Mouse (Mus musculus) heart, embryonic 12.5 days (tissue): ENCODE results near the gene P3h3. TPM values are rescaled to one million over a fixed set of nuclear protein-coding genes. Genes with fewer than 3 reads are reported as not detected.
"Not testable (repeated sequence)": the region's sequence is repeated elsewhere in the genome, so short reads cannot be mapped to it uniquely, and the experiment has no call there.

Experiments
- ATAC-seq: fragments of 200-750 bp; cut with Nextera tagmentation; 2 replicates; pipeline ENCODE4 v1.8.0; 2017; ENCODE audit warnings: moderate TSS enrichment, moderate library complexity; ENCODE audit not compliant: insufficient number of reproducible peaks, low FRiP score
- H3K27ac ChIP-seq: fragments of 300-500 bp; sonication (generic); 2 replicates; pipeline ENCODE4 v1.5.1; 2016; ENCODE audit warnings: mild to moderate bottlenecking, moderate library complexity; ENCODE audit not compliant: poor library complexity, severe bottlenecking
- H3K27me3 ChIP-seq: fragments of 300-500 bp; sonication (generic); replicated peaks from 2 replicates; pipeline ENCODE4 v1.6.1; 2016; ENCODE audit warnings: mild to moderate bottlenecking, moderate library complexity
- H3K36me3 ChIP-seq: fragments of 300-500 bp; sonication (generic); 2 replicates; pipeline ENCODE4 v1.6.1; 2016; ENCODE audit warnings: mild to moderate bottlenecking, moderate library complexity
- H3K4me1 ChIP-seq: fragments of 300-500 bp; sonication (generic); replicated peaks from 2 replicates; pipeline ENCODE4 v1.6.1; 2016; ENCODE audit warnings: mild to moderate bottlenecking
- H3K4me2 ChIP-seq: fragments of 300-500 bp; sonication (generic); 2 replicates; pipeline ENCODE4 v1.6.1; 2016; ENCODE audit warnings: mild to moderate bottlenecking, moderate library complexity
- H3K4me3 ChIP-seq: fragments of 300-500 bp; sonication (generic); 2 replicates; pipeline ENCODE4 v1.5.1; 2016; ENCODE audit warnings: mild to moderate bottlenecking
- H3K9ac ChIP-seq: fragments of 300-500 bp; sonication (generic); 2 replicates; pipeline ENCODE4 v1.6.1; 2016; ENCODE audit warnings: mild to moderate bottlenecking, moderate library complexity
- H3K9me3 ChIP-seq: fragments of 300-500 bp; sonication (generic); replicated peaks from 2 replicates; pipeline ENCODE4 v1.6.1; 2016; ENCODE audit warnings: mild to moderate bottlenecking, moderate library complexity
- WGBS: fragments of 180-500 bp; shearing (Covaris S2); methylation state at CpG from one replicate; pipeline ENCODE4 v1.1.7; 2016; 5-methylcytosine and 5-hydroxymethylcytosine counted together
- polyA plus RNA-seq: library from polyadenylated mRNA; unstranded; fragments of >200 nt; fragmentation: Nextera tagmentation; extraction: Ambion mirVana; gene quantifications from 2 replicates; pipeline ENCODE4 v1.2.1, GENCODE M21; 2016

The P3h3 gene
- polyA plus RNA-seq, 1 experiment from 2014 or later: 21.9 TPM

- no peak overlapping the region for H3K4me3 ChIP-seq
- no peak overlapping the region for H3K9ac ChIP-seq
- H3K4me2 ChIP-seq: no peak overlapping the region
- H3K9me3 ChIP-seq: no peaks in the 10 kb centered on the region
- H3K27ac ChIP-seq: no peak overlapping the region
- no peak for ATAC-seq
- H3K4me1 ChIP-seq: peaks cover 30% of the 10 kb centered on the region
- peaks cover 33% of the 10 kb centered on the region; the same call in 1 of the 2 replicates for H3K36me3 ChIP-seq
- peaks cover 20% of the 10 kb centered on the region for H3K27me3 ChIP-seq
- 58% methylated on average over 12 of the region's 12 CpGs for WGBS
Measured at GRCm38 (mm10) chr6:124854647-124855046, 2.9 kb downstream of the P3h3 start.

DNA sequence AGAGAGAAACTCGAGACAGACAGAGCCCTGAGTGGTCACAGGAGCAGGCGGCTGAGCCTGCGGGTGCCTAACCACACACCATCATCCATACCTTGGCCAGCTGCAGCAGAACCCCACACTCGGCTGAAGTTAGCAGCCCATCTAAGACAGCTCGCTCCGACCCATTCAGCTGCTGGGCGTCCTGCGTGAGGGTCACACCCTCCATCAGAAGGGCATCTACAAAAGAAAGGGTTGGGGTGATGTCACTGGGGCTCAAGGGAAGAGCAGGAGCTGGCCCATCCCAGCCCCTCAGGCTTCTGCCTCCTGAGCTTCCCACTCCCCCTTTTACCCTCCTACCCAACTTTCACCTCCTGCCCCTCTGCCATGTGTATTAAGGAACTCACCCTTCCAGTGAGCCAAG is 7.0 kb downstream of the P3h3 start:
- 49% methylated on average over 8 of the region's 8 CpGs for WGBS
- H3K9ac ChIP-seq: no peak overlapping the region
- peaks cover 39% of the 10 kb centered on the region for H3K36me3 ChIP-seq
- H3K4me3 ChIP-seq: no peak overlapping the region
- no peak overlapping the region for H3K27ac ChIP-seq
- no peaks in the 10 kb centered on the region for H3K9me3 ChIP-seq
- H3K4me2 ChIP-seq: no peak overlapping the region
- H3K27me3 ChIP-seq: no peaks in the 10 kb centered on the region
- ATAC-seq: no peak
- peaks cover 11% of the 10 kb centered on the region; the same call in 1 of the 2 replicates for H3K4me1 ChIP-seq

DNA sequence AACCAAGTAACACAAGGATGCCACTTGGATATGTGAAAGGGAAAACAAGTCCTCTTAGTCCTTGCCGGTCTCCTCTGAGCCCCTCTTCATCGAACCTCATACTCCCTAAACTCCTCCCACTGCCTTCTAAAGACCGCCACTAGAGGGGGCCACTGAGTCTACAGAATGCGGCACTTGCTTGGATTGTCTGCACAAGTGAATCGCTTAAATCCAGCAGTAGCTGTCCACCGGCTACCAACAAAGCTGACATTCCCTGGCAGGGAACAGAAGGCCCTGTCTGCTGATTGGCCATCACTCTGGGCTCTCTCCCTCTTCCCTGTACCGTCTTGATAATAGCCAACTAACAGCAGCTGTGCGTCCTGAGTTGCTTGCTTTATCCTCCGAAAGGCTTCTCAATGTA is 10.2 kb downstream of the P3h3 start:
- H3K27ac ChIP-seq: no peak overlapping the region
- no peak overlapping the region for H3K4me3 ChIP-seq
- H3K9ac ChIP-seq: no peak overlapping the region
- 11% methylated on average over 9 of the region's 9 CpGs for WGBS
- H3K36me3 ChIP-seq: peaks cover 31% of the 10 kb centered on the region
- 0 out of 2 replicates have a peak, but pooled peaks cover 3% of the 10 kb centered on the region for H3K4me1 ChIP-seq
- no peaks in the 10 kb centered on the region for H3K27me3 ChIP-seq
- no peak overlapping the region for H3K4me2 ChIP-seq
- ATAC-seq: peak; percentile 29; the same call in 1 of the 2 replicates
- H3K9me3 ChIP-seq: no peaks in the 10 kb centered on the region

- peak within 1 kb of the TSS; percentile 46 for H3K9ac ChIP-seq
- H3K9me3 ChIP-seq: no peaks in the 10 kb centered on the region
- peak within 1 kb of the TSS; percentile 56 for H3K4me2 ChIP-seq
- no peaks in the 10 kb centered on the region for H3K27me3 ChIP-seq
- H3K27ac ChIP-seq: peak within 1 kb of the TSS; percentile 58; the same call in 1 of the 2 replicates
- H3K4me3 ChIP-seq: 0 out of 2 replicates have a peak within 1 kb of the TSS, but pooled peaks have one; percentile 0
- peaks cover 34% of the 10 kb centered on the region for H3K4me1 ChIP-seq
- H3K36me3 ChIP-seq: peaks cover 17% of the 10 kb centered on the region
- peak; percentile 30; the same call in 1 of the 2 replicates for ATAC-seq
- WGBS: 23% methylated on average over 15 of the region's 15 CpGs
Measured at GRCm38 (mm10) chr6:124840241-124841167, 17.0 kb downstream of the P3h3 start, which contains the start of gene Gnb3. TSS of gene Gnb3 (minus strand) at chr6:124840275.

- H3K4me2 ChIP-seq: peak overlapping the region; percentile 56
- peaks cover 19% of the 10 kb centered on the region for H3K36me3 ChIP-seq
- peak overlapping the region; percentile 58; the same call in 1 of the 2 replicates for H3K27ac ChIP-seq
- H3K9ac ChIP-seq: peak overlapping the region; percentile 46
- H3K4me3 ChIP-seq: 0 out of 2 replicates have a peak overlapping the region, but pooled peaks have one; percentile 0
- WGBS: 5% methylated on average over 8 of the region's 8 CpGs
- H3K4me1 ChIP-seq: peaks cover 37% of the 10 kb centered on the region
- no peaks in the 10 kb centered on the region for H3K27me3 ChIP-seq
- H3K9me3 ChIP-seq: no peaks in the 10 kb centered on the region
- peak; percentile 27 for ATAC-seq
Measured at GRCm38 (mm10) chr6:124839805-124840204, 17.7 kb downstream of the P3h3 start.

- H3K9ac ChIP-seq: no peak overlapping the region
- peaks cover 37% of the 10 kb centered on the region for H3K4me1 ChIP-seq
- no peak overlapping the region for H3K27ac ChIP-seq
- 68% methylated on average over 7 of the region's 7 CpGs for WGBS
- no peak overlapping the region for H3K4me2 ChIP-seq
- no peak overlapping the region for H3K4me3 ChIP-seq
- peaks cover 33% of the 10 kb centered on the region for H3K36me3 ChIP-seq
- H3K27me3 ChIP-seq: no peaks in the 10 kb centered on the region
- ATAC-seq: no peak
- H3K9me3 ChIP-seq: no peaks in the 10 kb centered on the region
Measured at GRCm38 (mm10) chr6:124836411-124836810, 21.1 kb downstream of the P3h3 start.

GRCm38 (mm10) chr6:124835531-124835930 is 22.0 kb downstream of the P3h3 start:
- no peak overlapping the region for H3K27ac ChIP-seq
- no peak for ATAC-seq
- WGBS: 43% methylated on average over 10 of the region's 10 CpGs
- no peaks in the 10 kb centered on the region for H3K27me3 ChIP-seq
- no peaks in the 10 kb centered on the region for H3K9me3 ChIP-seq
- H3K4me2 ChIP-seq: no peak overlapping the region
- H3K9ac ChIP-seq: peak overlapping the region; percentile 21; the same call in 1 of the 2 replicates
- H3K4me1 ChIP-seq: peaks cover 37% of the 10 kb centered on the region
- H3K4me3 ChIP-seq: no peak overlapping the region
- peaks cover 33% of the 10 kb centered on the region for H3K36me3 ChIP-seq

GRCm38 (mm10) chr6:124834512-124835081 is 23.0 kb downstream of the P3h3 start:
- Histone ChIP-seq H3K9me3 (no peaks in the 10 kb centered on the region), H3K4me1 (peaks cover 31% of the 10 kb centered on the region), H3K36me3 (peaks cover 33% of the 10 kb centered on the region), H3K27ac (no peak overlapping the region), H3K9ac (no peak overlapping the region), H3K4me3 (no peak overlapping the region), H3K4me2 (no peak overlapping the region), H3K27me3 (no peaks in the 10 kb centered on the region)
- WGBS: 82% methylated on average over 6 of the region's 6 CpGs
- ATAC-seq: no peak

- Histone ChIP-seq H3K27ac (no peak overlapping the region), H3K4me3 (no peak overlapping the region), H3K4me1 (peaks cover 33% of the 10 kb centered on the region), H3K4me2 (no peak overlapping the region), H3K9me3 (no peaks in the 10 kb centered on the region), H3K27me3 (no peaks in the 10 kb centered on the region), H3K9ac (no peak overlapping the region), H3K36me3 (peaks cover 33% of the 10 kb centered on the region)
- ATAC-seq: no peak
- WGBS: 96% methylated on average over 8 of the region's 8 CpGs
Measured at GRCm38 (mm10) chr6:124831649-124832048, 25.9 kb downstream of the P3h3 start.

- not testable (repeated sequence) for H3K9me3 ChIP-seq, H3K27me3 ChIP-seq, ATAC-seq, H3K9ac ChIP-seq, H3K27ac ChIP-seq
- H3K4me1 ChIP-seq: peaks cover 29% of the 10 kb centered on the region
- WGBS: 97% methylated on average over 4 of the region's 4 CpGs
- peaks cover 34% of the 10 kb centered on the region for H3K36me3 ChIP-seq
- H3K4me3 ChIP-seq: peak overlapping the region; percentile 10
- H3K4me2 ChIP-seq: peak overlapping the region; percentile 81
Measured at GRCm38 (mm10) chr6:124831199-124831598, 26.4 kb downstream of the P3h3 start.
